Mouse (Mus musculus) kidney, embryonic 14.5 days (tissue): ENCODE results near the gene Sin3a. TPM values are rescaled to one million over a fixed set of nuclear protein-coding genes. Genes with fewer than 3 reads are reported as not detected.
A peak's percentile ranks its signal among the peaks of the same experiment; 100 is the strongest.

Source experiments
- ATAC-seq: fragments of 200-750 bp; cut with Nextera tagmentation; 2 replicates; pipeline ENCODE4 v1.8.0; 2017; ENCODE audit warnings: moderate number of reproducible peaks, mild to moderate bottlenecking, moderate TSS enrichment, moderate library complexity; ENCODE audit not compliant: low FRiP score, low TSS enrichment
- H3K27ac ChIP-seq: fragments of 300-500 bp; sonication (generic); 2 replicates; pipeline ENCODE4 v1.5.1; 2014; ENCODE audit warnings: low read depth, mild to moderate bottlenecking, low read length, moderate library complexity, mixed read lengths
- H3K27me3 ChIP-seq: fragments of 300-500 bp; sonication (generic); 2 replicates; pipeline ENCODE4 v1.6.1; 2014; ENCODE audit warnings: mild to moderate bottlenecking, low read length; ENCODE audit not compliant: control insufficient read depth, insufficient read depth
- H3K36me3 ChIP-seq: fragments of 300-500 bp; sonication (generic); 2 replicates; pipeline ENCODE4 v1.6.1; 2014; ENCODE audit warnings: low read length, mixed read lengths; ENCODE audit not compliant: control insufficient read depth, insufficient read depth
- H3K4me1 ChIP-seq: fragments of 300-500 bp; sonication (generic); 2 replicates; pipeline ENCODE4 v1.6.1; 2014; ENCODE audit warnings: low read length, mixed read lengths; ENCODE audit not compliant: control insufficient read depth, insufficient read depth
- H3K4me2 ChIP-seq: fragments of 300-500 bp; sonication (generic); replicated peaks from 2 replicates; pipeline ENCODE4 v1.6.1; 2014; ENCODE audit warnings: low read depth, mild to moderate bottlenecking, low read length
- H3K4me3 ChIP-seq: fragments of 300-500 bp; sonication (generic); 2 replicates; pipeline ENCODE4 v1.5.1; 2014; ENCODE audit warnings: mild to moderate bottlenecking, low read length
- H3K9ac ChIP-seq: fragments of 300-500 bp; sonication (generic); 2 replicates; pipeline ENCODE4 v1.6.1; 2014; ENCODE audit warnings: low read depth, mild to moderate bottlenecking, low read length, moderate library complexity
- H3K9me3 ChIP-seq: fragments of 300-500 bp; sonication (generic); 2 replicates; pipeline ENCODE4 v1.6.1; 2016; ENCODE audit warnings: low read length; ENCODE audit not compliant: control insufficient read depth
- WGBS: fragments of 180-500 bp; shearing (Covaris S2); extraction: QIAGEN DNeasy Blood & Tissue Kit; methylation state at CpG from one replicate; pipeline ENCODE4 v1.1.7; 2014; 5-methylcytosine and 5-hydroxymethylcytosine counted together
- polyA plus RNA-seq: library from polyadenylated mRNA; unstranded; fragments of >200 nt; fragmentation: Nextera tagmentation; extraction: Ambion mirVana; gene quantifications from 2 replicates; pipeline ENCODE4 v1.2.1, GENCODE M21; 2014

The Sin3a gene
- polyA plus RNA-seq, 1 experiment from 2014 or later: 53.2 TPM

GRCm38 (mm10) chr9:57150192-57150591 lies 78.4 kb downstream of the Sin3a start:
- H3K4me3 ChIP-seq: no peak overlapping the region

GRCm38 (mm10) chr9:57152331-57152730 lies 80.5 kb downstream of the Sin3a start:
- no peaks in the 10 kb centered on the region for H3K9me3 ChIP-seq
- no peak overlapping the region for H3K27ac ChIP-seq
- no peaks in the 10 kb centered on the region for H3K27me3 ChIP-seq
- H3K4me2 ChIP-seq: no peak overlapping the region
- H3K4me1 ChIP-seq: peaks cover 6% of the 10 kb centered on the region; the same call in 1 of the 2 replicates
- no peak overlapping the region for H3K9ac ChIP-seq
- WGBS: 45% methylated on average over 6 of the region's 6 CpGs
- H3K4me3 ChIP-seq: no peak overlapping the region
- H3K36me3 ChIP-seq: peaks cover 12% of the 10 kb centered on the region; the same call in 1 of the 2 replicates
- no peak for ATAC-seq

More at GRCm38 (mm10) chr9:57150192-57150591, 78.4 kb downstream of the Sin3a start:
- 86% methylated on average over 5 of the region's 5 CpGs for WGBS
- Histone ChIP-seq H3K4me2 (no peak overlapping the region), H3K9ac (no peak overlapping the region), H3K4me1 (0 out of 2 replicates have a peak, but pooled peaks cover 3% of the 10 kb centered on the region), H3K27ac (no peak overlapping the region), H3K9me3 (no peaks in the 10 kb centered on the region), H3K27me3 (no peaks in the 10 kb centered on the region), H3K36me3 (peaks cover 10% of the 10 kb centered on the region; the same call in 1 of the 2 replicates)
- ATAC-seq: no peak

- peaks cover 10% of the 10 kb centered on the region; the same call in 1 of the 2 replicates for H3K4me1 ChIP-seq
- H3K9ac ChIP-seq: 0 out of 2 replicates have a peak overlapping the region, but pooled peaks have one; percentile 28
- H3K27ac ChIP-seq: no peak overlapping the region
- H3K4me2 ChIP-seq: no peak overlapping the region
- 97% methylated on average over 7 of the region's 7 CpGs for WGBS
- ATAC-seq: no peak
- H3K4me3 ChIP-seq: no peak overlapping the region
- H3K9me3 ChIP-seq: no peaks in the 10 kb centered on the region
- peaks cover 12% of the 10 kb centered on the region; the same call in 1 of the 2 replicates for H3K36me3 ChIP-seq
- no peaks in the 10 kb centered on the region for H3K27me3 ChIP-seq
These were observed 84.5 kb downstream of the Sin3a start for GRCm38 (mm10) chr9:57156383-57156782.

GRCm38 (mm10) chr9:57156823-57157222 lies 85.0 kb downstream of the Sin3a start:
- 92% methylated on average over 8 of the region's 8 CpGs for WGBS
- Histone ChIP-seq H3K27ac (no peak overlapping the region), H3K36me3 (peaks cover 12% of the 10 kb centered on the region; the same call in 1 of the 2 replicates), H3K4me1 (peaks cover 10% of the 10 kb centered on the region; the same call in 1 of the 2 replicates), H3K9me3 (no peaks in the 10 kb centered on the region), H3K4me3 (no peak overlapping the region), H3K9ac (peak overlapping the region; percentile 28; the same call in 1 of the 2 replicates), H3K4me2 (peak overlapping the region; percentile 95), H3K27me3 (no peaks in the 10 kb centered on the region)
- no peak for ATAC-seq

GRCm38 (mm10) chr9:57157499-57157898 lies 85.7 kb downstream of the Sin3a start:
- ATAC-seq: no peak
- Histone ChIP-seq H3K4me2 (peak overlapping the region; percentile 95), H3K4me3 (peak overlapping the region; percentile 88), H3K36me3 (peaks cover 12% of the 10 kb centered on the region; the same call in 1 of the 2 replicates), H3K27ac (no peak overlapping the region), H3K27me3 (no peaks in the 10 kb centered on the region), H3K4me1 (peaks cover 10% of the 10 kb centered on the region; the same call in 1 of the 2 replicates), H3K9me3 (no peaks in the 10 kb centered on the region), H3K9ac (peak overlapping the region; percentile 77)
- 34% methylated on average over 13 of the region's 13 CpGs for WGBS

- no peaks in the 10 kb centered on the region for H3K27me3 ChIP-seq
- peak within 1 kb of the TSS; percentile 77 for H3K9ac ChIP-seq
- no peaks in the 10 kb centered on the region for H3K9me3 ChIP-seq
- H3K4me1 ChIP-seq: peaks cover 10% of the 10 kb centered on the region; the same call in 1 of the 2 replicates
- H3K4me2 ChIP-seq: peak within 1 kb of the TSS; percentile 95
- no peak within 1 kb of the TSS for H3K27ac ChIP-seq
- peak within 1 kb of the TSS; percentile 88 for H3K4me3 ChIP-seq
- peaks cover 12% of the 10 kb centered on the region; the same call in 1 of the 2 replicates for H3K36me3 ChIP-seq
- peak; percentile 89 for ATAC-seq
- WGBS: under 1% methylated on average over 24 of the region's 24 CpGs
These were observed 86.2 kb downstream of the Sin3a start, which contains the start of gene Commd4 for GRCm38 (mm10) chr9:57158013-57158470. Gene Commd4, minus strand, starts transcription at chr9:57158331.

- H3K27me3 ChIP-seq: no peaks in the 10 kb centered on the region
- peak; percentile 5; the same call in 1 of the 2 replicates for ATAC-seq
- no peak overlapping the region for H3K27ac ChIP-seq
- H3K9me3 ChIP-seq: no peaks in the 10 kb centered on the region
- peak overlapping the region; percentile 77; the same call in 1 of the 2 replicates for H3K9ac ChIP-seq
- H3K4me3 ChIP-seq: peak overlapping the region; percentile 88
- peaks cover 12% of the 10 kb centered on the region; the same call in 1 of the 2 replicates for H3K36me3 ChIP-seq
- H3K4me1 ChIP-seq: peaks cover 10% of the 10 kb centered on the region; the same call in 1 of the 2 replicates
- peak overlapping the region; percentile 95 for H3K4me2 ChIP-seq
- 35% methylated on average over 11 of the region's 11 CpGs for WGBS
These were observed 86.7 kb downstream of the Sin3a start for GRCm38 (mm10) chr9:57158506-57158905.

- H3K4me1 ChIP-seq: peaks cover 3% of the 10 kb centered on the region; the same call in 1 of the 2 replicates
- no peaks in the 10 kb centered on the region for H3K9me3 ChIP-seq
- H3K4me2 ChIP-seq: no peak overlapping the region
- H3K27ac ChIP-seq: no peak overlapping the region
- no peaks in the 10 kb centered on the region for H3K27me3 ChIP-seq
- H3K9ac ChIP-seq: no peak overlapping the region
- H3K36me3 ChIP-seq: no peaks in the 10 kb centered on the region
- ATAC-seq: no peak
- H3K4me3 ChIP-seq: no peak overlapping the region
- WGBS: 18% methylated on average over 3 of the region's 3 CpGs
These were observed 90.7 kb downstream of the Sin3a start for GRCm38 (mm10) chr9:57162496-57162895.

GRCm38 (mm10) chr9:57163137-57163536 lies 91.3 kb downstream of the Sin3a start:
- no peak overlapping the region for H3K9ac ChIP-seq
- no peaks in the 10 kb centered on the region for H3K27me3 ChIP-seq
- H3K9me3 ChIP-seq: no peaks in the 10 kb centered on the region
- H3K4me2 ChIP-seq: no peak overlapping the region
- 31% methylated on average over 2 of the region's 2 CpGs for WGBS
- no peak for ATAC-seq
- no peak overlapping the region for H3K27ac ChIP-seq
- H3K4me3 ChIP-seq: no peak overlapping the region
- H3K36me3 ChIP-seq: no peaks in the 10 kb centered on the region
- H3K4me1 ChIP-seq: no peaks in the 10 kb centered on the region
